Mouse (Mus musculus) naive thymus-derived CD4-positive, alpha-beta T cell, adult 2 months (primary cell): Measurements from ENCODE around the gene Pxn.
A peak's percentile ranks its signal among the peaks of the same experiment; 100 is the strongest.
"Not testable (repeated sequence)": the region's sequence is repeated elsewhere in the genome, so short reads cannot be mapped to it uniquely, and the experiment has no call there.

ENCODE experiments used
- DNase-seq: peaks from one replicate; pipeline ENCODE4 v3.0.0-alpha.2; 2011; ENCODE audit warnings: low read depth

The Pxn gene

DNA sequence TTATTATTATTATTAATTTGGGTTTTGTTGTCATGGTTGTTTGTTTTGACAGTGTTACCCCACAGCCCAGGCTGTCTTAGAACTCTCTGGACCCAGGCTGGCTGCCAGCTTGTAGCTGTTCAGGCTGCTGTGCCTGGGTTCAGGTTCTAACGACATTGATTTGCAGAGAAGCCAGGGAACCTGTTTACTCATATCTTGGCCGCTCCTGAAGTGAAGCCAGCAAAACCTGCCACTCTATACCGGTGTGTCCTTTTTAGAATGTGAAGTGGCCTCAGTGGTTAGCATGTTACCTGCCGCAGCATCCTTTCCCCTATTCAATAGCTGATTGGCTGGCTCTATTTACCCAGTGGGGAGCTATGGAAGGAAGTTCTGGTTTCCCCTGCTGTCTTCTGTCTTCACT lies 19.8 kb upstream of the Pxn start:
- DNase-seq: no peak

DNA sequence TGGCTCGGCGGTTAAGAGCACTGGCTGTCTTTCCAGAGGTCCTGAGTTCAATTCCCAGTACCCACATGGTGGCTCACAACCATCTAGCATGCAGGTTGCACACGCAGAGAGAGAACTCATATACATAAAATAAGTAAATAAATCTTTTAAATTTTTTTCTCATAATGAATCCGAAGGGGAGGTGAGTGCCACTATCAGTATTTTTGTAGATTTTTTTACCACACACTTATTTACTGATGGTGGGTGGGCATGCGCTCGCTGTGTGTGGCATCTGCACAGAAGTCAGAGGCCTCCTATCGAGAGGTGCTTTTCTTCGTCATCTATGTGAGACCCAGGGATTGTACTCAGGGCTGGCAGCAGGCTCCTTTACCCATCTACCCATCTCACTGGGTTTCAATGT lies 19.1 kb upstream of the Pxn start:
- no peak for DNase-seq

DNA sequence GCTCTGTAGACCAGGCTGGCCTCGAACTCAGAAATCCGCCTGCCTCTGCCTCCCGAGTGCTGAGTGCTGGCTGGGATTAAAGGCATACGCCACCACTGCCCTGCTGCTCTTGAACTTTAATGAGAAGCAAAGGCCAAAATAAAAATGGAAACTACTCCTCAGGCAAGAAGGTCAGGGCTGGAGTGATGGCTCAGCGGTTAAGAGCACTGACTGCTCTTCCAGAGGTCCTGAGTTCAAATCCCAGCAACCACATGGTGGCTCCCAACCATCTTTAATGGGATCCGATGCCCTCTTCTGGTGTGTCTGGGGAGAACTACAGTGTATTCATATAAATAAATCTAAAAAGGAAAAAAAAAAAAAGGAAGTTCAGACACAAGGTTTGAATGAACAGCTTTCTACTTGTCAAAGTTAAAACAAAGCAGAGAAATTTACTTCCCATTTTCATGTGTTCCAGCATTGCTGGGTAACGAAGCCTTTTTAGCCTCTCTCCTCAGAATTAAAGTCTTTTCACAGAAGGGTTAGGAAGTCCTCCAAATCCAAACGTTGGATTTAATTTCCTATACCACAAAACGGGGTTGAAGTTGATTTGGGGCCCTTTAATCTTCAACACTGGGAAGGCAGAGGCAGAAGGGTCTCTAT lies 18.4 kb upstream of the Pxn start:
- no peak for DNase-seq

DNA sequence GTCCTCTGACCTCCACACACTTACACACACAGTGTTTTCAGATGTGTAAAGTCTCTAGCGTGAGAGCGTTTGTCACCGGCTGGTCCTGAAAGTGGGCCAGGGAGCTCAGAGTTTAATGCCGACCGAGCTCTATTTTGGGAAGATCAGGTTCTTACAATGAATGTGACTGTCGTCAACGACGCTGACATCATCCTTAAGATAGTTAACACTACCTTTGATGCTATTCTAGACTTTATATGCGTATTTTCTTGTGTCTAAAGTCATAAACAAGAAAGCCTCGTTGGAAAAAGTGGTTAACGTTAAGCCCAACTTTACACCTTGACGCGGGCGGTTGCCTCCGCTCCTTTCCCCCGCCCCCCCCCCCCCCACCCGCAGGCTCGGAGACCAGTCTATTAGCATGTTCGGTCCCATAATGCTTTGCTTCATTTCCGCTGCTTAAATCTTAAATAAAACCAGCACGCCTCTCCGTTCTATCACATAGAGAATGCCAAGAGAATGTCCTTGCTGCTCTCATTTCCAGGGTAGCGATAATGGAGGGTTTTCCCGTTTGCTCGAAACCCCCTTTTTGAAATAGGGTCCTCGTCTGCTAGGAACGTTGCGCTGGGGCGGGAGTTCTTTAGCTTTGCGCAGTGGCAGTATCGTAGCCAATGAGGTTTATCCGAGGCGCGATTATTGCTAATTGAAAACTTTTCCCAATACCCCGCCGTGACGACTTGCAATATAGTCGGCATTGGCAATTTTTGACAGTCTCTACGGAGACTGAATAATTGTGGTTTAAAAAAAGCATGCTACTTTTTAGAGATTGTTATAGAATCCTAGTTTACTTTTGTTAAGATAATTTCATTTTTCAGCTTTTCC lies 17.4 kb upstream of the Pxn start:
- peak; percentile 95 for DNase-seq

DNA sequence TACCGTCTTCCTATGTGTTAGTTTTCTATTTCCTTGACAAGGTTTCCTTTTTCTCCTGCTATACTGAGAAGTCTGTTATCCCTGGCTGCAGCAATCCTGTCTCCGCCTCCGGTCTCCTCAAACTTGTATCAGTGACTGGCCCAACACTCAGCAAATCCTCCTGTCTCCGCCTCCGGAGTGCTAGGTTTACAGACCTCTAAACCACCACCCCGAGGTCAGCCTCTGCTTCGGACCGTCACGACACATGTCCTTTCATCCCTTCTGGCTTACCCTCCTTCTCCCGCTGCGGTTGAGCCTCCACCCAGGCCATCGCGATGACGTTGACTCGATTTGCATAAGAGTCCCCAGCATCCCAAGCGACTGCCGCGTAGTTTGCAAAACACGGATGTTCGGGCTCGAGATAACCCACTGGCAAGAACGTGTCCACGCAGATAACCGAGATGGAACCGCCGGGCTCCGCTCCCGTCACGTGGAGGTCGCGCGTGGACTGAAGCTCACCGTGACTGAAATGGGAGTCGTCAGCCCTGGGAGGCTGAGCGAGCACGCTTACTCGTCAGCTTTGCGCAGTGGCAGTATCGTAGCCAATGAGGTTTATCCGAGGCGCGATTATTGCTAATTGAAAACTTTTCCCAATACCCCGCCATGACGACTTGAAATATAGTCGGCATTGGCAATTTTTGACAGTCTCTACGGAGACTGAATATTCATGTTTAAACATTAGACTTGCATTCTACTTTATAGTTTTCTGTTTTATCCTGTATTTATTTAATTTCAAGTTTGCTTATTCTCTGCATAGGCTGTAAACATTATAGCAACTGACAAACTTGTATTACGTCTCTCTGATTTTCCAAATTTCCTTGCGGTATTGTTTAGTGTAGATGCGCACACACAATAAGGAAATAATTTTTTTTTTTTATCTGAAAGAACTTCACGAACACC lies 16.5 kb upstream of the Pxn start:
- peak; percentile 98 for DNase-seq

DNA sequence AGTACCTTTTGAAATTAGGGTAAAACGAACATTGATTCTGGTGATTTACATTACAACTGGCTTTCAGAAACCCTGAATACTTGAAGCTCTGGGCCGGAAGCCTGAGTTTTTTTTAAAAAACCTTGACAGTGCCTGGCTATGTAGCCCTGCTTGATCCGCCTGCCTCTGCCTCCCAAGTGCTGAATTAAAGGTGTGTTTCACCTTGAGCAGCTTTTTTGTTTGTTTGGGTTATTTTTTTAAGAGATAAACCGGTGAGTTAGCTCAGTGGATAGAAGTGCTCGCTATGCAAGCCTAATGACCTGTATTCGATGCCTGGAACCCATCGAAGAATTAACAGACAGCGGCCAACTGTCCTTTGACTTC lies 15.9 kb upstream of the Pxn start:
- no peak for DNase-seq

DNA sequence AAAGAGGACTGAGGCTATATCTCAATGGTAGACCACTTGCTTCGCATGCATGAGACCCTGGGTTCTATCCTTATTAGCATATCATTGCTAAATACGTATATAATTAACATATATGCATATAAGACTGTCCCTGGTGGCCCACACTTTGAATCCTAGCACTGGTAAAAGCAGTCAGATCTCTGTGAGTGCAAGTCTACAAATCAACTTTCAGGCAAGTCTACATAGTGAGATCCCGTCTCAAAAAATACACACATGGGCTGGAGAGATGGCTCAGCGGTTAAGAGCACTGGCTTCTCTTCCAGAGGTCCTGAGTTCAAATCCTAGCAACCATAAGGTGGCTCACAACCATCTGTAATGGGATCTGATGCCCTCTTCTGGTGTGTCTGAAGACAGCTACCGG lies 15.4 kb upstream of the Pxn start:
- DNase-seq: no peak

DNA sequence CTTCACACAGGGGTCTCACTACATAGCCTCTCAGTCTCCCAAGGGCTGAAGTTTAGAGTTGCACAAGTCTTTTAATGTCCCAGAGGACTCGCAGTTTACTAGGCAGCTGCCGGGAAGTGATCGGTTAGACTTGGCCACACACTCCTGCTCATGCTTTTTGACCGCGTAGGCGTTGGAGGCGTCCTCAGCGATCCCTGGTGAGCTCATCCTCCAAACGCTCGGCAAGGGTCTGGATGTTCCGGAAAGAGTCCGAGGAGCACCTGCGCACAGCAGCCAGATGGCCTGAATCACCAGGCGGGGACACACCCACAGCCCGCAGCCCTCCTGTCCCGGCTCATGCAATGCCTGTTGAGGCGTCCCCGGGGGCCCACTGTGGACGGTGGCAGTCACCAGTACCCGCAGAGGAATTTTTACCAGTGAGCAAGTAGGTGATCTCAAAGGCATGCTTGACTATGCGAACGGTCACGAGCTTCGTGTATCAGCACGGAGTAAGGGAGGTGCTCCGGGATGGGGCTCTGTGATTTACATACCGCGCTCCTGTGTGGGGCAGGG lies 14.6 kb upstream of the Pxn start:
- DNase-seq: peak; percentile 60

DNA sequence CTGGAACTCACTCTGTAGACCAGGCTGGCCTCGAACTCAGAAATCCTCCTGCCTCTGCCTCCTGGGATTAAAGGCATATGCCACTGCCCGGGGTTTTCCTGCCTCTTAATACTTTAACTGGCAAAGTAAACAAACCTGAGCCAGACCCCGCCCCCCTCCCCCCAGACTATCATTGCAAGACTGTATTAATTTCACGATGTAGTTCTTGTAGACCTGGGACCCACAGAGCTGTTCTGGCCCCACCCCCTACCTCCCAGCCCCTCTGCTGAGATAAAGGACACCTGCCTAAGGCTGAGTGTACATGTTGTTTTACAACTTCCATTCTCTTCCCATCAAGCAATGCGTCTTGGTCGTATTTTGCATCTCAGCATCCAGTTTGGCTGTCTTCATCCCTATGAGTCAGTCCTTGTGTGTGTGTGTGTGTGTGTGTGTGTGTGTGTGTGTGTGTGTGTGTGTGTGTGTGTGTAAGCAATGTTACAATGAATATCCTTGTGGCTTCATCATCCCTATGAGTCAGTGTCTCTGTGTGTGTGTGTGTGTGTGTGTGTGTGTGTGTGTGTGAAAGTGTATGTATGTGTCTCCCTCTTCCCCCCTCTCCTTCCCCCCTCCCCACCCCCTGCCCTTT lies 13.7 kb upstream of the Pxn start:
- DNase-seq: no peak

DNA sequence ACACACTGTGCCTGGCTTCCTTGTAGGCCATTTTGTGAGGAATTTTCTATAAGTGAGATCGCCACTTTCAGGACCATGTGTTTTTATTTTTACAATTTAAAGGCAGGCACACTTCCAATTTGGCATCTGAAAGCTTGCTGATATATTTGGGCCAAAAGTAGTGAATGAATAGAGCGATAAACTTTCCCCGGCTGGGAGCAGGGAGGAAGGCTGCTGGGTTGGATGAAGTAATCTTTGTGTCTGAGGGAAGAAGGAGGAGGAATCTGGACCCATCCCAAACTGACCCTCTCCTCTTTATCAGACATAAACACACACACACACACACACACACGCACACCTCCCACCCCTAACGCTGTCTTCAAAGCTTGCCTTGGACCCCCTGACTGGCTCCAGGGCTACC lies 13.0 kb upstream of the Pxn start:
- no peak for DNase-seq

DNA sequence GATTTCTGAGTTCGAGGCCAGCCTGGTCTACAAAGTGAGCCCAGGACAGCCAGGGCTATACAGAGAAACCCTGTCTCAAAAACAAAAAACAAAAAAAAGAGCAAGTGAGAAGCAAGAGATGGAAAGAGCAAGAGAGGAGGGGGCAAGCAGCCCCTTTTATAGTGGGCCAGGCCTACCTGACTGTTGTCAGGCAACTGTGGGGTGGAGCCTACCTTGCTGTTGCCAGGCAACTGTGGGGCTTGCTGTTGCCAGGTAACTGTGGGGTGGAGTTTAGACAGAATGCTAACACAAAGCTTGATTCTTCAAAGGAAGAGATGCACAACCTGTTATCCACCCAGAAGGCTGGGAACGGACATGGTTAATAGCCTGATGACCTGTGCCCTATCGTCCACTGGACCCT lies 10.9 kb upstream of the Pxn start:
- DNase-seq: not testable (repeated sequence)

DNA sequence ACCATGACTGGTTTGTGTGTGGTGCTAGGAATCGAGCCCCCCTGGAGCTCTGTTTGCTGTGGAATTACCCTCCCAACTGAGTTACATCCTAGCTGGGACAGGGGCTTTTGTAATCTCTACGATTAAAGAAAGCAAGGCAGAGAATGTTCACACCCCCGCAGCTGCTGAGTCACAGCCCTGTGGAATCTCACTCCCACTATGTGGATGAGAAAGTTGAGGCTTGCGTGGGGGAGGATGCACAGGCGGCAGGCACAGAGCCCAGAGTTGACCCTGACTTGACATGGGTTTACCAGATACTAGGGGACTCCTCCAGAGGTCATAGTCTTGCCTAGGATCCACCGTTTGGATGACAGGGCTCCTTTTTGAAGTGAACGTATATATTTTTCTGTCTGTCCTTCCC lies 9.4 kb upstream of the Pxn start:
- DNase-seq: no peak

DNA sequence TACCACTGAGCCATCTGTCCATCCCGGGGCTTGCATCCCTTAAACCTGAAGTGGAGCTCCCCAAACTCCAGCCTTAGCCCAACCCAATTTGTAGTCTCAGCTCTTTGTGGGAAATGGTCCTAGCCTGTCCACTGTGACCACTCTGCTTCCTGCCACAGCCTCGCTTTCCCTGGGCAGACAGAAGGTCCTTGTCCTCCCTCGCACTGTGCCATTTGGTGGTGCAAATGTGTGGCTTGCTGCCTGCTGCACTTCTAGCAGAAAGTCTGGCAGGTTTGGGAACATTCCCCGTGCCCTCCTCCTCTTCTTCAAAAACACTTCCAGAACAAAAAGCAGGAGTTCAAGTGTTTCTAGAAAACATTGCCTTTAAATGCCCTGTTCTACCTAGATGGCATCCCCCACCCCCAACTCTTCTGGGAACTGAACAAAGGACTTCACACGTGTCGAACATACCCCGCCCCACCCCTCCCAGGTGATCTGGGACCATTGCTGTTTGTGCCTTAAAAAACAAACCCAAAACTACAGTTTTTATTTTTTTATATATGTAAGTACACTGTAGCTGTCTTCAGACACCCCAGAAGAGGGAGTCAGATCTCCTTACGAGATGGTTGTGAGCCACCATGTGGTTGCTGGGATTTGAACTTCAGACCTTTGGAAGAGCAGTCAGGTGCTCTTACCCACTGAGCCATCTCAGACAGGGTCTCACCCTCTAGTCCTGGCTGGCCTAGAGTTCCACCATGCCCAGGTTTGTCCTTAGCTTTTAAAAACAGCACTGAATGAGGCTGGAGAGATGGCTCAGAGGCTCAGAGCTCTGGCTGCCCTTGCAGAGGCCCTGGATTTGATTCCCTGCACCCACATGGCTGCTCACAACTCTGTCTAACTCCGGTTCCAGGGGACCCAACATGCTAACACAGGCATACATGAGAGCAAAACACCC lies 7.9 kb upstream of the Pxn start:
- no peak for DNase-seq

DNA sequence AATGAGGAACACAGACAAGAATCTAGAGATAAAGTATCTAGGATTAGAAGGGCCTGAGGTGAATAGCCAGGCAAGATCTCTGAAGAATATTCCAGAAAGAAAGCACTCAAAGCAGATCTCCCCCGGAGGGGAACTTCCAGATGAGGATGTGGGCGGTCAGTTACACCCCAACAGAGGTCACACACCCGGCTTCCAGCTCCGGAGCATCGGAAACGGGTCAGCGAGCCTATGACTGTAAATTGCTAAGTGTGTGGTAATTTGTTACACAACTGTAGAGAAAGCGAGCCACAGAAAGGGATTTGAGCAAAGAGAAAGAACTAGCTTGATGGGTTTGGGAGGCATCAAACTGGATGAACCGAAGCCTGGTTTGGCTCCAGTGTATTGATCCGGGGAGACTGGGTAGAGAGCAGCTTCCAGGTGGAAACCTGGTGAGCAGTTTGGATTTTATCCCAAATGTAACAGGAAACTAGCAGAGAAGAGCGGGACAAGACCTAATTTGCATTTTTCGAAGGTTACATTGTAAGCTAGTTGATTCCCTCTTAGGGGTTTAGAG lies 6.0 kb upstream of the Pxn start:
- DNase-seq: no peak

DNA sequence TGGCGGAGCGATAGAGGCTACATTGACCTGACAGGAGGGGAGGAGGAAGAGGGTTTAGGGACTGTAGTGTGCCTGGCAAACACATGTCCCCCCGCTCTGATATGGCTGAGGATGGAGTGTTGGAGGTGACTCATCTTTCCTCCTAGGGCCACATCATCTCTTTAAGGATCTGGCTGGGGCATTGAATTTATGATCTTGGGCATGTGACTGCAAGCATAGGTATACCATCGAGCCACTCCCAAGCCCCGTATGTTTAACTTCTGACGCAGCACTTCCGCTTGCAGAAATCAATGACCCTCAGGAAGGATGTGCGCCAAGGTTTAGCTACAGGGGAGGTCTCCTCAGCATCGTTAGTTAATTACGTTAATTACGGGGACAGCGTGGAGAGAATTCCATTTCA lies 3.4 kb upstream of the Pxn start:
- no peak for DNase-seq

DNA sequence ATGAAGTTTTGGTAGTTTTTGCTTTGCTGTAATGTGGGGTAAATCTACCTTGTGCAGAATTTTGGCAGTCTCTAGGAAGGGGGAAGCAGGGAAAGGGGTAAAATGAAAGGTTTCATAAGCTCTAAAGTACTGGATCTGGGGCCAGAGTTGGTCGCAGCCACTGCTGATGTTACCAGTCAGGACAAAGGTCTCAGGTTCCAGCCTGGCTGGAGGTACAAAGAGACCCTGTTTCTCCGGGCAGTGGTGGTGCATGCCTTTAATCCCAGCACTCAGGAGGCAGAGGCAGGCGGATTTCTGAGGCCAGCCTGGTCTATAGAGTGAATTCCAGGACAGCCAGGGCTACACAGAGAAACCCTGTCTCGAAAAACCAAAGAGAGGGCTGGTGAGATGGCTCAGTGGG lies 859 bp upstream of the Pxn start:
- DNase-seq: not testable (repeated sequence)

DNA sequence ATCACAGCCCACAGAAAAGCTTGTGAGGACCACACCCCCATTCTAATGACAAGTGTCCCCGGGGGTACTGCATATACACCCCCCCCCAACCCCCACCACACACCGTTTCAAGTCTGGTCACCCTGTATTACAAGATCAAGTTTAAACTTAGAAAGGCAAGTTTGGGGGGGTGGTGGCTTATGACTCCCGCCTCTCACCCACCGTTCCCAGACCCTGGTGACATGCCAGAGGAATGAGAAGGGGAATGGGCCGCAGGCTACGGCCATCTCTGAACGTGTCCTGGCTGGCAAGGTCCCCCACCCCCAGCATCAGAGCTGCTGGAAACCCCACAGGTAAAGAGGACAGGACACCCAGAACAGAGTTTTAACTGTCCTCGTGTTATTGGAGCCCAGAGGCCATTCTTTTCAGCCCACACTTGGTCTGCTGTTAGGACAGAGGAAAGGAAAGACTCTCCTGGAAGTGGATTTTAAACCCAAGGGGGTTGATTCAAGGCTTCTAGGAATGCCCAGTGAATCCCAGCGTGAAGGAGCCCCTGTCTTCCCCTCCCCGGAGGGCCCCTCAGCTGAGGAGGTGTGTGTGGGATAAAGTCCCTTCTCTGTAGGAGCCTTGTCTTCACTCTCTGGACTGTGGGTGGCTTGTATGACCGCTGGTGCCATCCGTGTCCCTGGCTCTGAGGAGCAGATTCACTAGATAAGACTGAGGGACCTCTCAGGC lies 948 bp downstream of the Pxn start:
- DNase-seq: peak; percentile 43

DNA sequence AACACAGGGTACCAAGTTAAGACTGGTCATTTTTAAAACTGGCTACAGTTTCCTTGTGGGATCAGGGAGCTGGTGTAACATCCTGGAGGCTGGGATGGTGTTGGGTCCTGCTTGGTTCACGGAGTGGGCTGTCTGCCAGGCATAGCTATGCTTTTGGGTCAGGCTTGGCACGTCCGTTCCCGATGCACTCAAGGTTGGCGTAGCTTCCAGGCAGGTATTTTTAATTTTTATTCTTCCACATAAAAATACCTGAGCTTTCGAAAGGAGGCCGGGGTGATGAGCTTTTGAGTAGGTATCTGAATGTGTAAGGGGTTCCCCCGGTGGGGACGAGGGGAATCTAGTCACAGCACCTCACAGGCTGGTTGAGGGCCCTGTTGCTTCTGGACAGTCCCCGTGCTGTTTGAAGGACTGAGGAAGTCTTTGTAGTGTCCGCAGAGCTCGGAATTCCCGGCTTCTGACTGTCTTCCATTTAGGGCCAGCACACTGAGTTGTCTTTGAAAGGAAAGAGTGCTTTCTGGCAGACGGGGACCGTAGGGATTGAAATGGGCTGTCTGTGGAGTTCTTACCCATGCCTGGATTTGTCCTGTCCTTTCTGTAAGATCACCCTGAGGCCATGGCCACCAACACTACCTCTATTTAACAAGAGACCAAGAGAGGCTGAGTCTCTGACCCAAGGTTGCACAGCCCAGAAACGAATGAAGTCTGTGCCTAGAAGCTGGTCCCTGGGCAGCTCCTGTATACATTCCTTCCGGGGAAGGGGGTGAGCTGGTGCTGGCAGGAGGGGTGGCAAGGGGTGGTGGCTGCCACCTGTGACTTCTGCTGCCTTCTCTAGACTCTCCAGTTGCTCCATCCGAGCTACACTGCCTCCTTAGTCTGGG lies 1.7 kb downstream of the Pxn start:
- no peak for DNase-seq

DNA sequence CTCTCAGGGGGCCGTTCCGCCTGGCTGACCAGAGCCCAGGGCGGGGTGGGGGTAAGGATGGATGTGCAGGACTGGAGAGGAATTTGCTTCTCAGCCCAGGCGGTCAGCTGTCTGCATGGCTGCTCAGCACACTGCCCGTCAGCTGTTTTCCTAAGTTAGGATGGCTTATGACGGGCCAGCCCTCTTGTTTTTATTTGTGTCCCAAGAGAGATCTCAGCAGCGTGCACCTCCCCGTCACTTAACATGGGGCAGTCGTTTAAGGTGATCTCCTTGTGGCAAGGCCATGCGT lies 2.3 kb downstream of the Pxn start:
- DNase-seq: no peak
